ENCODE assay signal across 16 mouse cellular contexts in the genomic region with DNA sequence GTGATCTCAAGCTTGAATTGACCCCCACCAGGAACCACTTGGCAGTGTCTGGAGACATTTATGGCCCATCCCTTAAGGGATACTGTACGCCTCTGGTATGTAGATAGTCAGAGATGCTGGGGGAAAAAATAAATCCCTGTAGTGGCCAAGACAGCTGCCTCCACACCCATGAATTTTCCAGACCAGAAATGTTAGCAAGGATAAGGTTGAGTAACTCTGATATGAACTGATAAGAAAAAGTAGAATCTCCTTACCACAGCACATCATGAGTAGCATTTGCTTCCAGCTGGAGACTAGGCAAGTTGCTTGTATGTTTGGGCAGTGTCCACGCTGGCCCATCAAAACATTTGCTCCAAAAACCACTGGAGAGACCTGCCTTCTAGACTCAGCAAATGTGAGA. TPM values are rescaled to one million over a fixed set of nuclear protein-coding genes. Genes with fewer than 3 reads are reported as not detected.
DNase-seq lines count a peak whose midpoint lies in the region; ATAC-seq lines count a peak whose summit lies in the region.
"Had no signal": no experiment of that assay in that cellular context is flagged by ENCODE, and none has a peak within 500 bp of the region (broad histone marks: within the 10 kb centered on the region; RNA-seq: fewer than 3 reads in every experiment).

No protein-coding gene starts in this region.

- DNase-seq in kidney, adult 18-20 months = no peak
- DNase-seq in embryonic facial prominence, embryonic 10.5 days (ENCODE audit: low spot score) = no peak
- peak; percentile 33 for DNase-seq in kidney, postnatal 10 days
- DNase-seq in frontal cortex, postnatal 10 days (ENCODE audit: low spot score in 2 of 2) = no peak
- DNase-seq in left cerebral cortex, adult 9 months (ENCODE audit: low spot score in 2 of 2) = no peak
- DNase-seq: cerebellum, adult 11-12 months; forebrain, postnatal 0 days; gastrocnemius, postnatal 25 days; liver, postnatal 0 days; right cerebral cortex, adult 18-20 months; thymus, adult 18-20 months had no signal

- peaks cover 26% of the 10 kb centered on the region for H3K4me1 ChIP-seq in kidney, embryonic 14.5 days (ENCODE audit: control insufficient read depth, insufficient read depth, low read length)
- peaks cover 48% of the 10 kb centered on the region for H3K4me1 ChIP-seq in embryonic facial prominence, embryonic 10.5 days
- H3K4me1 ChIP-seq in heart, embryonic 12.5 days (replicated peaks) = peaks cover 23% of the 10 kb centered on the region

- H3K4me3 ChIP-seq in kidney, embryonic 14.5 days (ENCODE audit: low read length) = no peak overlapping the region
- H3K4me3 ChIP-seq in embryonic facial prominence, embryonic 10.5 days = no peak overlapping the region
- H3K4me3 ChIP-seq in heart, embryonic 12.5 days = no peak overlapping the region
- H3K4me3 ChIP-seq: limb, embryonic 13.5 days had no signal

- H3K27me3 ChIP-seq in kidney, embryonic 14.5 days (ENCODE audit: control insufficient read depth, insufficient read depth, low read length) = peaks cover 4% of the 10 kb centered on the region
- peaks cover 18% of the 10 kb centered on the region for H3K27me3 ChIP-seq in embryonic facial prominence, embryonic 10.5 days (replicated peaks; ENCODE audit: low read depth, poor library complexity, severe bottlenecking)
- H3K27me3 ChIP-seq in heart, embryonic 12.5 days (replicated peaks) = no peaks in the 10 kb centered on the region
- H3K27me3 ChIP-seq: limb, embryonic 13.5 days had no signal

- 0 out of 2 replicates have a peak, but pooled peaks have one; percentile 44 for ATAC-seq in kidney, embryonic 14.5 days (ENCODE audit: low FRiP score, low TSS enrichment)
- ATAC-seq in heart, embryonic 12.5 days (ENCODE audit: insufficient number of reproducible peaks, low FRiP score) = no peak
- ATAC-seq: forebrain, postnatal 0 days; liver, postnatal 0 days had no signal

- peak overlapping the region; percentile 10; the same call in 1 of the 2 replicates for H3K27ac ChIP-seq in kidney, embryonic 14.5 days (ENCODE audit: low read depth, low read length)
- 0 out of 2 replicates have a peak overlapping the region, but pooled peaks have one; percentile 14 for H3K27ac ChIP-seq in embryonic facial prominence, embryonic 10.5 days (replicated peaks)
- H3K27ac ChIP-seq in heart, embryonic 12.5 days (ENCODE audit: poor library complexity, severe bottlenecking) = peak overlapping the region; percentile 73
- H3K27ac ChIP-seq: hindbrain, embryonic 14.5 days; limb, embryonic 13.5 days; macrophage had no signal

- H3K9me3 ChIP-seq in kidney, embryonic 14.5 days (ENCODE audit: control insufficient read depth, low read length) = no peaks in the 10 kb centered on the region
- H3K9me3 ChIP-seq in embryonic facial prominence, embryonic 10.5 days = no peaks in the 10 kb centered on the region
- no peaks in the 10 kb centered on the region for H3K9me3 ChIP-seq in heart, embryonic 12.5 days (replicated peaks)
- H3K9me3 ChIP-seq: limb, embryonic 13.5 days had no signal

- no peaks in the 10 kb centered on the region for H3K36me3 ChIP-seq in kidney, embryonic 14.5 days (ENCODE audit: control insufficient read depth, insufficient read depth, low read length)
- H3K36me3 ChIP-seq in embryonic facial prominence, embryonic 10.5 days (replicated peaks) = no peaks in the 10 kb centered on the region
- no peaks in the 10 kb centered on the region for H3K36me3 ChIP-seq in heart, embryonic 12.5 days
- H3K36me3 ChIP-seq: limb, embryonic 13.5 days had no signal

- WGBS in kidney, embryonic 14.5 days = 44% methylated on average over 2 of the region's 2 CpGs
- 80% methylated on average over 2 of the region's 2 CpGs for WGBS in embryonic facial prominence, embryonic 10.5 days
- 54% methylated on average over 2 of the region's 2 CpGs for whole genome bisulfite sequencing in heart, embryonic 12.5 days

- no peak overlapping the region for H3K4me2 ChIP-seq in kidney, embryonic 14.5 days (replicated peaks; ENCODE audit: low read depth, low read length)
- no peak overlapping the region for H3K4me2 ChIP-seq in heart, embryonic 12.5 days
- H3K4me2 ChIP-seq: hindbrain, embryonic 14.5 days; limb, embryonic 13.5 days had no signal

- H3K9ac ChIP-seq in kidney, embryonic 14.5 days (ENCODE audit: low read depth, low read length) = no peak overlapping the region
- no peak overlapping the region for H3K9ac ChIP-seq in heart, embryonic 12.5 days
- H3K9ac ChIP-seq: forebrain, postnatal 0 days; hindbrain, embryonic 14.5 days; limb, embryonic 13.5 days; liver, postnatal 0 days had no signal

RNA-seq across cellular contexts. Expression of a gene that starts 47.0 kb away (rescaled TPM):
- polyA plus RNA-seq in kidney, embryonic 14.5 days (2014; fragmentation: Nextera tagmentation; extraction: Ambion mirVana) = 6.2 and 6.4 TPM in 2 replicates
- polyA plus RNA-seq in embryonic facial prominence, embryonic 10.5 days (2016; fragmentation: Nextera tagmentation; extraction: Ambion mirVana) = 2.9 and 3.6 TPM in 2 replicates
- polyA plus RNA-seq in heart, embryonic 12.5 days (2016; fragmentation: Nextera tagmentation; extraction: Ambion mirVana) = 13.7 and 14.2 TPM in 2 replicates

Comparison
In these comparisons a context has a peak if more than half of its experiments do, and no peak if none do; other contexts are left out.
1. H3K27ac ChIP-seq: peak in every context shown above with its lines; median percentile 73 in heart, embryonic 12.5 days; 14 in embryonic facial prominence, embryonic 10.5 days; 10 in kidney, embryonic 14.5 days.